Mouse (Mus musculus) CH12.LX (cell line): ENCODE data around the gene Klhdc7a. TPM values are rescaled to one million over a fixed set of nuclear protein-coding genes. Genes with fewer than 3 reads are reported as not detected.

Source experiments
- DNase-seq: peaks from one replicate; pipeline ENCODE4 v3.0.0-alpha.2; 2013; ENCODE audit errors: extremely low read depth
- H3K27ac ChIP-seq: 2 replicates; pipeline ENCODE4 v1.5.1; 2012; ENCODE audit warnings: low read depth, mild to moderate bottlenecking, control low read depth, moderate library complexity; ENCODE audit not compliant: insufficient read depth
- H3K27me3 ChIP-seq: replicated peaks from 2 replicates; pipeline ENCODE3; 2012; ENCODE audit warnings: inconsistent platforms
- H3K36me3 ChIP-seq, 2 experiments: replicated peaks in 1 of 2; 2 replicates each; pipeline versions ENCODE3 to v1.6.1; 2012; ENCODE audit warnings: inconsistent platforms in 1 of 2, low read length in 1 of 2, mild to moderate bottlenecking in 1 of 2, mixed read lengths in 1 of 2, moderate library complexity in 1 of 2; ENCODE audit not compliant: control insufficient read depth in 1 of 2, insufficient read depth in 1 of 2
- H3K4me1 ChIP-seq, 2 experiments: 2 replicates each; pipeline ENCODE4 v1.6.1; 2012; ENCODE audit warnings: inconsistent platforms in 1 of 2, moderate library complexity in 1 of 2; ENCODE audit not compliant: insufficient read depth in 2 of 2, control insufficient read depth in 1 of 2
- H3K4me2 ChIP-seq: 2 replicates; pipeline ENCODE4 v1.6.1; 2012; ENCODE audit warnings: low read depth, mild to moderate bottlenecking, control low read depth; ENCODE audit not compliant: poor library complexity, insufficient read depth, severe bottlenecking
- H3K4me3 ChIP-seq, 3 experiments: fragments of 150-350 bp in 1 of 3; sonication (generic) in 1 of 3; replicated peaks in 1 of 3; 2 replicates each; pipeline versions ENCODE3 to v1.5.1; 2011 to 2012; ENCODE audit warnings: low read depth in 2 of 3, low read length in 2 of 3, mild to moderate bottlenecking in 2 of 3, moderate library complexity in 2 of 3, control low read depth in 1 of 3, improper control_type of control experiment in 1 of 3, inconsistent platforms in 1 of 3, mixed read lengths in 1 of 3; ENCODE audit not compliant: poor library complexity in 1 of 3
- H3K79me2 ChIP-seq: replicated peaks from 2 replicates; pipeline ENCODE4 v1.6.1; 2012; ENCODE audit warnings: mild to moderate bottlenecking, moderate library complexity; ENCODE audit not compliant: control insufficient read depth, poor library complexity, insufficient read depth, severe bottlenecking; ENCODE audit errors: extremely low read depth
- H3K9ac ChIP-seq: 2 replicates; pipeline ENCODE4 v1.6.1; 2012; ENCODE audit warnings: low read depth, mild to moderate bottlenecking, control low read depth, moderate library complexity; ENCODE audit not compliant: insufficient read depth
- H3K9me3 ChIP-seq: replicated peaks from 2 replicates; pipeline ENCODE3; 2012; ENCODE audit warnings: low read length, inconsistent platforms, mixed read lengths
- CHD1 ChIP-seq: IDR thresholded peaks from 2 replicates; pipeline ENCODE4 v1.6.1; 2012; ENCODE audit warnings: low read depth, low read length, improper control_type of control experiment, inconsistent platforms
- CHD2 ChIP-seq: IDR thresholded peaks from 2 replicates; pipeline ENCODE4 v1.6.1; 2011; ENCODE audit warnings: low read length, improper control_type of control experiment
- CTCF ChIP-seq, 2 experiments: IDR thresholded peaks in 1 of 2; conservative IDR thresholded peaks in 1 of 2; 2 replicates each; pipeline ENCODE4 v1.5.1; 2011 to 2012; ENCODE audit warnings: low read depth in 2 of 2, low read length in 2 of 2, improper control_type of control experiment in 1 of 2, inconsistent platforms in 1 of 2, mild to moderate bottlenecking in 1 of 2, moderate library complexity in 1 of 2
- E2F4 ChIP-seq: IDR thresholded peaks from 2 replicates; pipeline ENCODE4 v1.6.1; 2011; ENCODE audit warnings: low read depth, low read length, improper control_type of control experiment; ENCODE audit not compliant: insufficient replicate concordance
- EP300 ChIP-seq: IDR thresholded peaks from 2 replicates; pipeline ENCODE4 v1.6.1; 2011; ENCODE audit warnings: low read length, improper control_type of control experiment
- GABPA ChIP-seq: IDR thresholded peaks from 2 replicates; pipeline ENCODE4 v1.6.1; 2012; ENCODE audit warnings: low read depth, low read length, improper control_type of control experiment, inconsistent platforms; ENCODE audit not compliant: insufficient replicate concordance
- HCFC1 ChIP-seq: IDR thresholded peaks from 2 replicates; pipeline ENCODE4 v1.6.1; 2012; ENCODE audit warnings: low read depth, mild to moderate bottlenecking, inconsistent platforms, low read length, improper control_type of control experiment
- JUND ChIP-seq: conservative IDR thresholded peaks from 2 replicates; pipeline ENCODE4 v1.6.1; 2011; ENCODE audit warnings: low read depth, low read length, improper control_type of control experiment
- MAFK ChIP-seq: IDR thresholded peaks from 2 replicates; pipeline ENCODE4 v1.6.1; 2011; ENCODE audit warnings: low read length, improper control_type of control experiment; ENCODE audit not compliant: insufficient replicate concordance
- MAX ChIP-seq: IDR thresholded peaks from 2 replicates; pipeline ENCODE4 v1.6.1; 2011; ENCODE audit warnings: low read length, improper control_type of control experiment
- POLR2AphosphoS2 ChIP-seq: IDR thresholded peaks from 2 replicates; pipeline ENCODE4 v1.6.1; 2011; ENCODE audit warnings: low read depth, low read length, improper control_type of control experiment
- RCOR1 ChIP-seq: conservative IDR thresholded peaks from 2 replicates; pipeline ENCODE4 v1.6.1; 2012; ENCODE audit warnings: low read depth, mild to moderate bottlenecking, inconsistent platforms, low read length, improper control_type of control experiment
- SMC3 ChIP-seq: IDR thresholded peaks from 2 replicates; pipeline ENCODE4 v1.6.1; 2011; ENCODE audit warnings: low read depth, low read length, improper control_type of control experiment
- UBTF ChIP-seq: IDR thresholded peaks from 2 replicates; pipeline ENCODE4 v1.6.1; 2012; ENCODE audit warnings: low read depth, mild to moderate bottlenecking, inconsistent platforms, low read length, improper control_type of control experiment, moderate library complexity
- ZC3H11A ChIP-seq: IDR thresholded peaks from 2 replicates; pipeline ENCODE4 v1.6.1; 2012; ENCODE audit warnings: low read depth, mild to moderate bottlenecking, inconsistent platforms, low read length, improper control_type of control experiment
- ZKSCAN1 ChIP-seq: IDR thresholded peaks from 2 replicates; pipeline ENCODE4 v1.6.1; 2012; ENCODE audit warnings: low read depth, inconsistent platforms, low read length, improper control_type of control experiment, borderline replicate concordance
- ZMIZ1 ChIP-seq: IDR thresholded peaks from 2 replicates; pipeline ENCODE4 v1.6.1; 2012; ENCODE audit warnings: low read depth, mild to moderate bottlenecking, inconsistent platforms, low read length, improper control_type of control experiment
- ZNF384 ChIP-seq: IDR thresholded peaks from 2 replicates; pipeline ENCODE4 v1.6.1; 2012; ENCODE audit warnings: low read depth, low read length, improper control_type of control experiment, inconsistent platforms
- dilution Hi-C: fragments of 300-500 bp; cut with MboI; formaldehyde crosslinking; loops from 2 replicates; pipeline ENCODE4 v1.14.3; 2020; ENCODE audit warnings: low sequenced_read_pairs; ENCODE audit not compliant: extremely low pct_unique_long_range_greater_than_20kb, extremely low pct_ligation_motif_present
- in situ Hi-C: fragments of 300-500 bp; cut with MboI; formaldehyde crosslinking; loops from 3 replicates; pipeline ENCODE4 v1.14.3; 2019; ENCODE audit warnings: low sequenced_read_pairs, low pct_ligation_motif_present, low pct_unique_long_range_greater_than_20kb, mixed read lengths
- polyA plus RNA-seq: library from polyadenylated mRNA; unstranded; fragments of >175 nt; gene quantifications from 2 replicates; pipeline ENCODE4 v1.2.1, GENCODE M21; 2012; ENCODE audit warnings: low read depth; ENCODE audit not compliant: insufficient read length
- total RNA-seq, 2 experiments: library from RNA; depleted of rRNA; stranded (reverse); fragments of 300-350 nt in 1 of 2; fragments of >200 nt in 1 of 2; gene quantifications; 2 replicates each; pipeline ENCODE4 v1.2.3; 2012 to 2014

The Klhdc7a gene
- total and polyA plus RNA-seq, 3 experiments, result not detected

DNA sequence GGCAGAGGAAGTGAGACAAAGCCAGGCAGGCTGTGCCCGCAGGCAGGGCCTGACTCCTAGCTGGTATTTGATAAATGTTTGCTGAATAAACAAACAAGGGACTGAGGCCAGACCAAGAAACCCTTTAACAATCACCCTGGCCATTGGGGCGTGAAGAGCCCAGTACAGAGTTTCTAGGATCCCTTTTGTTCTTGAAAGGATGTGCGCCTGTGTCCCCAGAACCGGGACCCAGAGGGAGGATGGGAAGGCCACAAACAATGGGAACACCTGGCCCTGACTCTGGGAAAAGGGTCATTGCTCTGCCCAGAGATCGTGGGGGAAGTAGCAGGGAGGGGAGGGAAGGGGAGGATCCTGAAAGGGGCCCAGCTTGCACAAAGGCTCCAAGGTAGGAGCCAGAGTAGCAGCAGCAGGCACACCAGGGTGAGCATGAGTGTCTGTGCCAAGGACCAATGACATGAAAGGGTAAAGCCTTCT is 9.5 kb upstream of the Klhdc7a start:
- Histone ChIP-seq H3K4me1 (no peaks in the 10 kb centered on the region), H3K9me3 (peaks cover 49% of the 10 kb centered on the region), H3K9ac (no peak overlapping the region), H3K4me3 (no peak overlapping the region), H3K4me2 (no peak overlapping the region), H3K36me3 (no peaks in the 10 kb centered on the region), H3K79me2 (no peaks in the 10 kb centered on the region), H3K27me3 (no peaks in the 10 kb centered on the region), H3K27ac (no peak overlapping the region)
- dilution Hi-C loops, result no loop called here
- DNase-seq, result no peak
- in situ Hi-C loops, result no loop called here
- TF ChIP-seq UBTF (no peak), MAX (no peak), HCFC1 (no peak), E2F4 (no peak), POLR2AphosphoS2 (no peak), ZMIZ1 (no peak), ZKSCAN1 (no peak), MAFK (no peak)

DNA sequence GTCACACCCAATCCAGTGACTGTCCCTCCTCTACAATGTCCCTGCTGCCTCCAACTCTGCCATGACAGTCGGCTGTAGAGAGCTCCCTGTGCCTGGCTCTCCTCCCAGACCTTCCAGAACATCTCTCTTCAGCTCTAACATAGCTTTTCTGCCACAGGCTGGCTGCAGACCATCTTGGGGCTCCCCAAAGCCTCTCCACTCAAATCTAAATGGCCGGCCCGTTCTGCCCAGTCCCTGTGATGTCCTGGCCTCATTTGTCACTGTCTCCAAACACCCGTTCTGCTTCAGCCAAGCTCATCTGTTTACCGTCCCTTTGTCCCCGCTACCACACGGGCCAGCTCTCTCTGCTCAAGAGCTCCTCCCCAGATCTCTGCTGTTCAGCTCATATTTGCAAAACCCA is 6.7 kb upstream of the Klhdc7a start:
- H3K4me1 ChIP-seq, result no peaks in the 10 kb centered on the region
- in situ Hi-C loops, result no loop called here
- H3K36me3 ChIP-seq, result no peaks in the 10 kb centered on the region
- H3K4me3 ChIP-seq, result no peak overlapping the region
- TF ChIP-seq ZNF384, result no peak
- no peak for TF ChIP-seq CHD2
- TF ChIP-seq CTCF (conservative IDR thresholded peaks at IDR 0.05 in 1 of 2, IDR thresholded peaks at IDR 0.05 in 1 of 2; ENCODE audit: low read depth in 2 of 2, low read length in 2 of 2), result no peak
- TF ChIP-seq EP300, result no peak
- TF ChIP-seq GABPA, result no peak
- no peak for TF ChIP-seq CHD1
- no peak for TF ChIP-seq SMC3
- TF ChIP-seq ZC3H11A, result no peak
- dilution Hi-C loops, result no loop called here
- H3K79me2 ChIP-seq, result no peaks in the 10 kb centered on the region
- no peak overlapping the region for H3K9ac ChIP-seq
- peaks cover 51% of the 10 kb centered on the region for H3K9me3 ChIP-seq
- H3K27ac ChIP-seq, result no peak overlapping the region
- H3K27me3 ChIP-seq, result no peaks in the 10 kb centered on the region
- DNase-seq, result no peak
- H3K4me2 ChIP-seq, result no peak overlapping the region

DNA sequence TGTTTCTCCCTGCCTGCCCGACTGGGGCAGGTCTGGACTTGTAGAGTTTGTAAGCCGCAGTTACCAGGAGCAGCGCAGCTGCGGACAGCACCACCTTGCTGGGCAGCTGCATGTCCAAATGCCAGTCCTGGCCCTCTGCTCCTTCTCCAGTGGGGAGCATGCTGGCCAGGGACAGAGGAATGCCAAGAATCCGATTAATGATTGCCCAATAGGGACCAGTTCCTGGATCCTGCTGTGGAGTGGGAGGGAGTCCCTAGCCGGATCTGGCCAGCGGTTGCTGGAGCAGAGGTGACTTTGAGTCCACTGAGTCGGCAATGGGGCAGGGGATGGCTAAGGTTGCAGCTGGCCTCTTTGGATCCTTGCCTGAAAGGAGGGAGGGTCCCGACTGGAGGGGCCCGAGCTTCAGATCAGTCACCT is 343 bp downstream of the Klhdc7a start:
- H3K79me2 ChIP-seq, result no peaks in the 10 kb centered on the region
- no peak for DNase-seq
- no peak overlapping the region for H3K4me3 ChIP-seq
- TF ChIP-seq JUND (no peak), ZNF384 (no peak), RCOR1 (no peak)
- H3K9ac ChIP-seq, result no peak overlapping the region
- H3K27ac ChIP-seq, result no peak overlapping the region
- in situ Hi-C loops (no loop called here), dilution Hi-C loops (no loop called here)
- H3K9me3 ChIP-seq, result peaks cover 57% of the 10 kb centered on the region
- no peak overlapping the region for H3K4me2 ChIP-seq
- H3K27me3 ChIP-seq, result no peaks in the 10 kb centered on the region
- H3K36me3 ChIP-seq, result no peaks in the 10 kb centered on the region
- H3K4me1 ChIP-seq, result no peaks in the 10 kb centered on the region
